Mouse (Mus musculus): Measurements from ENCODE around the gene Myocd. TPM values are rescaled to one million over a fixed set of nuclear protein-coding genes. Genes with fewer than 3 reads are reported as not detected.

Myocd gene
- 1.9 and 2.4 TPM in 2 replicates for polyA plus RNA-seq (2014; fragmentation: Nextera tagmentation; extraction: Ambion mirVana)

- peak within 1 kb of the TSS; percentile 63 for H3K4me2 ChIP-seq
- peak; percentile 92 for ATAC-seq (ENCODE audit: low FRiP score)
- peak within 1 kb of the TSS; percentile 32 for H3K4me3 ChIP-seq (ENCODE audit: low read depth, low read length)
- H3K9ac ChIP-seq (ENCODE audit: low read length): peak within 1 kb of the TSS; percentile 39; the same call in 1 of the 2 replicates
- no peaks in the 10 kb centered on the region for H3K36me3 ChIP-seq (ENCODE audit: control insufficient read depth, insufficient read depth, low read length)
- WGBS: under 1% methylated on average over 37 of the region's 37 CpGs
- no peak within 1 kb of the TSS for H3K27ac ChIP-seq (ENCODE audit: low read depth, low read length)
- no peaks in the 10 kb centered on the region for H3K9me3 ChIP-seq (ENCODE audit: control insufficient read depth, low read length)
- peaks cover 6% of the 10 kb centered on the region for H3K4me1 ChIP-seq (ENCODE audit: control insufficient read depth, insufficient read depth, low read length)
- peak; percentile 95 for DNase-seq (ENCODE audit: low spot score, missing footprints)
- H3K27me3 ChIP-seq (ENCODE audit: control insufficient read depth, insufficient read depth, low read length): peaks cover 4% of the 10 kb centered on the region; the same call in 1 of the 2 replicates
These were observed at the start of gene Myocd for GRCm38 (mm10) chr11:65269851-65270473. Gene Myocd (minus strand): TSS chr11:65269989.

GRCm38 (mm10) chr11:65303824-65304223, 34.0 kb upstream of the Myocd start:
- H3K4me2 ChIP-seq: no peak overlapping the region
- H3K36me3 ChIP-seq (ENCODE audit: control insufficient read depth, insufficient read depth, low read length): no peaks in the 10 kb centered on the region
- no peaks in the 10 kb centered on the region for H3K27me3 ChIP-seq (ENCODE audit: control insufficient read depth, insufficient read depth, low read length)
- ATAC-seq (ENCODE audit: low FRiP score) (no peak), DNase-seq (ENCODE audit: low spot score, missing footprints) (no peak)
- H3K9ac ChIP-seq (ENCODE audit: low read length): no peak overlapping the region
- H3K4me3 ChIP-seq (ENCODE audit: low read depth, low read length): no peak overlapping the region
- no peak overlapping the region for H3K27ac ChIP-seq (ENCODE audit: low read depth, low read length)
- H3K9me3 ChIP-seq (ENCODE audit: control insufficient read depth, low read length): no peaks in the 10 kb centered on the region
- 90% methylated on average over 3 of the region's 3 CpGs for WGBS
- H3K4me1 ChIP-seq (ENCODE audit: control insufficient read depth, insufficient read depth, low read length): no peaks in the 10 kb centered on the region

GRCm38 (mm10) chr11:65294128-65294833, 24.5 kb upstream of the Myocd start:
- no peaks in the 10 kb centered on the region for H3K36me3 ChIP-seq (ENCODE audit: control insufficient read depth, insufficient read depth, low read length)
- no peak overlapping the region for H3K9ac ChIP-seq (ENCODE audit: low read length)
- H3K9me3 ChIP-seq (ENCODE audit: control insufficient read depth, low read length): no peaks in the 10 kb centered on the region
- no peak overlapping the region for H3K4me3 ChIP-seq (ENCODE audit: low read depth, low read length)
- no peaks in the 10 kb centered on the region for H3K27me3 ChIP-seq (ENCODE audit: control insufficient read depth, insufficient read depth, low read length)
- 88% methylated on average over 10 of the region's 10 CpGs for WGBS
- no peaks in the 10 kb centered on the region for H3K4me1 ChIP-seq (ENCODE audit: control insufficient read depth, insufficient read depth, low read length)
- no peak overlapping the region for H3K4me2 ChIP-seq
- DNase-seq (ENCODE audit: low spot score, missing footprints) (peak; percentile 14), ATAC-seq (ENCODE audit: low FRiP score) (no peak)
- H3K27ac ChIP-seq (ENCODE audit: low read depth, low read length): no peak overlapping the region

GRCm38 (mm10) chr11:65292994-65293393, 23.2 kb upstream of the Myocd start:
- Histone ChIP-seq H3K4me1 (ENCODE audit: control insufficient read depth, insufficient read depth, low read length) (no peaks in the 10 kb centered on the region), H3K4me3 (ENCODE audit: low read depth, low read length) (no peak overlapping the region), H3K4me2 (no peak overlapping the region), H3K36me3 (ENCODE audit: control insufficient read depth, insufficient read depth, low read length) (no peaks in the 10 kb centered on the region), H3K27me3 (ENCODE audit: control insufficient read depth, insufficient read depth, low read length) (no peaks in the 10 kb centered on the region), H3K27ac (ENCODE audit: low read depth, low read length) (no peak overlapping the region), H3K9ac (ENCODE audit: low read length) (no peak overlapping the region), H3K9me3 (ENCODE audit: control insufficient read depth, low read length) (no peaks in the 10 kb centered on the region)
- ATAC-seq (ENCODE audit: low FRiP score) (no peak), DNase-seq (ENCODE audit: low spot score, missing footprints) (peak; percentile 37)

- Histone ChIP-seq H3K9ac (ENCODE audit: low read length) (no peak overlapping the region), H3K27ac (ENCODE audit: low read depth, low read length) (no peak overlapping the region), H3K27me3 (ENCODE audit: control insufficient read depth, insufficient read depth, low read length) (no peaks in the 10 kb centered on the region), H3K4me3 (ENCODE audit: low read depth, low read length) (no peak overlapping the region), H3K36me3 (ENCODE audit: control insufficient read depth, insufficient read depth, low read length) (no peaks in the 10 kb centered on the region), H3K4me1 (ENCODE audit: control insufficient read depth, insufficient read depth, low read length) (no peaks in the 10 kb centered on the region), H3K9me3 (ENCODE audit: control insufficient read depth, low read length) (no peaks in the 10 kb centered on the region), H3K4me2 (no peak overlapping the region)
- DNase-seq (ENCODE audit: low spot score, missing footprints) (peak; percentile 69), ATAC-seq (ENCODE audit: low FRiP score) (no peak)
- 96% methylated on average over 8 of the region's 8 CpGs for WGBS
These were observed 17.9 kb upstream of the Myocd start for GRCm38 (mm10) chr11:65287706-65288105.

GRCm38 (mm10) chr11:65286211-65286610, 16.4 kb upstream of the Myocd start:
- H3K9me3 ChIP-seq (ENCODE audit: control insufficient read depth, low read length): no peaks in the 10 kb centered on the region
- no peak overlapping the region for H3K9ac ChIP-seq (ENCODE audit: low read length)
- H3K27me3 ChIP-seq (ENCODE audit: control insufficient read depth, insufficient read depth, low read length): no peaks in the 10 kb centered on the region
- H3K4me1 ChIP-seq (ENCODE audit: control insufficient read depth, insufficient read depth, low read length): no peaks in the 10 kb centered on the region
- 88% methylated on average over 2 of the region's 2 CpGs for WGBS
- ATAC-seq (ENCODE audit: low FRiP score) (no peak), DNase-seq (ENCODE audit: low spot score, missing footprints) (peak; percentile 67)
- H3K4me3 ChIP-seq (ENCODE audit: low read depth, low read length): no peak overlapping the region
- no peaks in the 10 kb centered on the region for H3K36me3 ChIP-seq (ENCODE audit: control insufficient read depth, insufficient read depth, low read length)
- no peak overlapping the region for H3K4me2 ChIP-seq
- H3K27ac ChIP-seq (ENCODE audit: low read depth, low read length): no peak overlapping the region

GRCm38 (mm10) chr11:65275441-65275840, 5.7 kb upstream of the Myocd start:
- H3K36me3 ChIP-seq (ENCODE audit: control insufficient read depth, insufficient read depth, low read length): no peaks in the 10 kb centered on the region
- WGBS: 87% methylated on average over 6 of the region's 6 CpGs
- H3K4me3 ChIP-seq (ENCODE audit: low read depth, low read length): no peak overlapping the region
- H3K27ac ChIP-seq (ENCODE audit: low read depth, low read length): no peak overlapping the region
- peaks cover under 1% of the 10 kb centered on the region; the same call in 1 of the 2 replicates for H3K4me1 ChIP-seq (ENCODE audit: control insufficient read depth, insufficient read depth, low read length)
- DNase-seq (ENCODE audit: low spot score, missing footprints) (peak; percentile 45), ATAC-seq (ENCODE audit: low FRiP score) (no peak)
- H3K9ac ChIP-seq (ENCODE audit: low read length): no peak overlapping the region
- H3K27me3 ChIP-seq (ENCODE audit: control insufficient read depth, insufficient read depth, low read length): peaks cover 4% of the 10 kb centered on the region; the same call in 1 of the 2 replicates
- H3K9me3 ChIP-seq (ENCODE audit: control insufficient read depth, low read length): no peaks in the 10 kb centered on the region
- no peak overlapping the region for H3K4me2 ChIP-seq

GRCm38 (mm10) chr11:65271000-65271399, 1.2 kb upstream of the Myocd start:
- peak overlapping the region; percentile 63; the same call in 1 of the 2 replicates for H3K4me2 ChIP-seq
- no peak overlapping the region for H3K27ac ChIP-seq (ENCODE audit: low read depth, low read length)
- DNase-seq (ENCODE audit: low spot score, missing footprints) (no peak), ATAC-seq (ENCODE audit: low FRiP score) (no peak)
- no peaks in the 10 kb centered on the region for H3K9me3 ChIP-seq (ENCODE audit: control insufficient read depth, low read length)
- WGBS: 22% methylated on average over 4 of the region's 4 CpGs
- H3K36me3 ChIP-seq (ENCODE audit: control insufficient read depth, insufficient read depth, low read length): no peaks in the 10 kb centered on the region
- no peak overlapping the region for H3K4me3 ChIP-seq (ENCODE audit: low read depth, low read length)
- no peak overlapping the region for H3K9ac ChIP-seq (ENCODE audit: low read length)
- peaks cover 4% of the 10 kb centered on the region; the same call in 1 of the 2 replicates for H3K27me3 ChIP-seq (ENCODE audit: control insufficient read depth, insufficient read depth, low read length)
- peaks cover 6% of the 10 kb centered on the region for H3K4me1 ChIP-seq (ENCODE audit: control insufficient read depth, insufficient read depth, low read length)

- no peak overlapping the region for H3K9ac ChIP-seq (ENCODE audit: low read length)
- H3K4me3 ChIP-seq (ENCODE audit: low read depth, low read length): no peak overlapping the region
- H3K4me2 ChIP-seq: no peak overlapping the region
- peaks cover 6% of the 10 kb centered on the region for H3K4me1 ChIP-seq (ENCODE audit: control insufficient read depth, insufficient read depth, low read length)
- H3K9me3 ChIP-seq (ENCODE audit: control insufficient read depth, low read length): no peaks in the 10 kb centered on the region
- ATAC-seq (ENCODE audit: low FRiP score) (no peak), DNase-seq (ENCODE audit: low spot score, missing footprints) (no peak)
- no peaks in the 10 kb centered on the region for H3K36me3 ChIP-seq (ENCODE audit: control insufficient read depth, insufficient read depth, low read length)
- H3K27me3 ChIP-seq (ENCODE audit: control insufficient read depth, insufficient read depth, low read length): peaks cover 4% of the 10 kb centered on the region; the same call in 1 of the 2 replicates
- 64% methylated on average over 4 of the region's 4 CpGs for whole genome bisulfite sequencing
- H3K27ac ChIP-seq (ENCODE audit: low read depth, low read length): no peak overlapping the region
These were observed 1.5 kb downstream of the Myocd start for GRCm38 (mm10) chr11:65268310-65268709.

Measured in midbrain, embryonic 11.5 days (tissue).